Mouse (Mus musculus): Measurements from ENCODE around the gene Ankrd13d. TPM values are rescaled to one million over a fixed set of nuclear protein-coding genes. Genes with fewer than 3 reads are reported as not detected.

Gene Ankrd13d
- polyA plus RNA-seq, 1 experiment, result 5.7 TPM

- no peak for TF ChIP-seq CTCF (IDR thresholded peaks at IDR 0.05; ENCODE audit: borderline replicate concordance, insufficient read depth, low read length)
- no peak for TF ChIP-seq POLR2A (IDR thresholded peaks at IDR 0.05; ENCODE audit: low read depth, low read length)
- Histone ChIP-seq H3K4me3 (ENCODE audit: insufficient read depth, low read length) (no peak overlapping the region), H3K27ac (ENCODE audit: insufficient read depth, low read length) (no peak overlapping the region)
Measured at GRCm38 (mm10) chr19:4296611-4297010, 13.7 kb upstream of the Ankrd13d start.

GRCm38 (mm10) chr19:4295391-4295790, 12.5 kb upstream of the Ankrd13d start:
- H3K4me3 ChIP-seq (ENCODE audit: insufficient read depth, low read length), result no peak overlapping the region
- no peak overlapping the region for H3K27ac ChIP-seq (ENCODE audit: insufficient read depth, low read length)
- TF ChIP-seq CTCF (IDR thresholded peaks at IDR 0.05; ENCODE audit: borderline replicate concordance, insufficient read depth, low read length) (no peak), POLR2A (IDR thresholded peaks at IDR 0.05; ENCODE audit: low read depth, low read length) (no peak)
- no peaks in the 10 kb centered on the region for H3K4me1 ChIP-seq (ENCODE audit: control insufficient read depth, insufficient read depth, low read length)

More at GRCm38 (mm10) chr19:4296611-4297010, 13.7 kb upstream of the Ankrd13d start:
- peaks cover under 1% of the 10 kb centered on the region for H3K4me1 ChIP-seq (ENCODE audit: control insufficient read depth, insufficient read depth, low read length)

- no peak overlapping the region for H3K4me3 ChIP-seq (ENCODE audit: insufficient read depth, low read length)
- no peak overlapping the region for H3K27ac ChIP-seq (ENCODE audit: insufficient read depth, low read length)
- H3K4me1 ChIP-seq (ENCODE audit: control insufficient read depth, insufficient read depth, low read length), result no peaks in the 10 kb centered on the region
- no peak for TF ChIP-seq CTCF (IDR thresholded peaks at IDR 0.05; ENCODE audit: borderline replicate concordance, insufficient read depth, low read length)
- TF ChIP-seq POLR2A (IDR thresholded peaks at IDR 0.05; ENCODE audit: low read depth, low read length), result no peak
Measured at GRCm38 (mm10) chr19:4294381-4295097, 11.6 kb upstream of the Ankrd13d start.

GRCm38 (mm10) chr19:4291161-4291560, 8.2 kb upstream of the Ankrd13d start:
- H3K27ac ChIP-seq (ENCODE audit: insufficient read depth, low read length), result no peak overlapping the region
- no peak for TF ChIP-seq CTCF (IDR thresholded peaks at IDR 0.05; ENCODE audit: borderline replicate concordance, insufficient read depth, low read length)
- no peak for TF ChIP-seq POLR2A (IDR thresholded peaks at IDR 0.05; ENCODE audit: low read depth, low read length)
- no peak overlapping the region for H3K4me3 ChIP-seq (ENCODE audit: insufficient read depth, low read length)
- H3K4me1 ChIP-seq (ENCODE audit: control insufficient read depth, insufficient read depth, low read length), result no peaks in the 10 kb centered on the region

GRCm38 (mm10) chr19:4290749-4291148, 7.8 kb upstream of the Ankrd13d start:
- Histone ChIP-seq H3K27ac (ENCODE audit: insufficient read depth, low read length) (no peak overlapping the region), H3K4me1 (ENCODE audit: control insufficient read depth, insufficient read depth, low read length) (no peaks in the 10 kb centered on the region), H3K4me3 (ENCODE audit: insufficient read depth, low read length) (no peak overlapping the region)
- TF ChIP-seq POLR2A (IDR thresholded peaks at IDR 0.05; ENCODE audit: low read depth, low read length), result no peak
- TF ChIP-seq CTCF (IDR thresholded peaks at IDR 0.05; ENCODE audit: borderline replicate concordance, insufficient read depth, low read length), result no peak

- H3K4me3 ChIP-seq (ENCODE audit: insufficient read depth, low read length), result no peak overlapping the region; the same call in 1 of the 2 replicates
- H3K4me1 ChIP-seq (ENCODE audit: control insufficient read depth, insufficient read depth, low read length), result no peaks in the 10 kb centered on the region
- TF ChIP-seq CTCF (IDR thresholded peaks at IDR 0.05; ENCODE audit: borderline replicate concordance, insufficient read depth, low read length) (no peak), POLR2A (IDR thresholded peaks at IDR 0.05; ENCODE audit: low read depth, low read length) (no peak)
- no peak overlapping the region for H3K27ac ChIP-seq (ENCODE audit: insufficient read depth, low read length)
Measured at GRCm38 (mm10) chr19:4283653-4284052, 716 bp upstream of the Ankrd13d start.

- no peaks in the 10 kb centered on the region for H3K4me1 ChIP-seq (ENCODE audit: control insufficient read depth, insufficient read depth, low read length)
- no peak for TF ChIP-seq CTCF (IDR thresholded peaks at IDR 0.05; ENCODE audit: borderline replicate concordance, insufficient read depth, low read length)
- TF ChIP-seq POLR2A (IDR thresholded peaks at IDR 0.05; ENCODE audit: low read depth, low read length), result no peak
Measured at GRCm38 (mm10) chr19:4280425-4280824, 2.5 kb downstream of the Ankrd13d start.

GRCm38 (mm10) chr19:4279487-4279886, 3.5 kb downstream of the Ankrd13d start:
- Histone ChIP-seq H3K27ac (ENCODE audit: insufficient read depth, low read length) (no peak overlapping the region), H3K4me1 (ENCODE audit: control insufficient read depth, insufficient read depth, low read length) (no peaks in the 10 kb centered on the region)
- TF ChIP-seq CTCF (IDR thresholded peaks at IDR 0.05; ENCODE audit: borderline replicate concordance, insufficient read depth, low read length) (0 out of 2 replicates have a peak, but pooled peaks have one; percentile 12), POLR2A (IDR thresholded peaks at IDR 0.05; ENCODE audit: low read depth, low read length) (no peak)

More at GRCm38 (mm10) chr19:4280425-4280824, 2.5 kb downstream of the Ankrd13d start:
- H3K27ac ChIP-seq (ENCODE audit: insufficient read depth, low read length), result no peak overlapping the region
- no peak overlapping the region for H3K4me3 ChIP-seq (ENCODE audit: insufficient read depth, low read length)

GRCm38 (mm10) chr19:4270972-4271371, 12.0 kb downstream of the Ankrd13d start:
- no peaks in the 10 kb centered on the region for H3K4me1 ChIP-seq (ENCODE audit: control insufficient read depth, insufficient read depth, low read length)
- no peak overlapping the region for H3K4me3 ChIP-seq (ENCODE audit: insufficient read depth, low read length)
- TF ChIP-seq POLR2A (IDR thresholded peaks at IDR 0.05; ENCODE audit: low read depth, low read length), result no peak
- TF ChIP-seq CTCF (IDR thresholded peaks at IDR 0.05; ENCODE audit: borderline replicate concordance, insufficient read depth, low read length), result no peak
- no peak overlapping the region for H3K27ac ChIP-seq (ENCODE audit: insufficient read depth, low read length)

More at GRCm38 (mm10) chr19:4279487-4279886, 3.5 kb downstream of the Ankrd13d start:
- H3K4me3 ChIP-seq (ENCODE audit: insufficient read depth, low read length), result no peak overlapping the region

GRCm38 (mm10) chr19:4270187-4270586, 12.8 kb downstream of the Ankrd13d start:
- TF ChIP-seq CTCF (IDR thresholded peaks at IDR 0.05; ENCODE audit: borderline replicate concordance, insufficient read depth, low read length) (no peak), POLR2A (IDR thresholded peaks at IDR 0.05; ENCODE audit: low read depth, low read length) (no peak)
- no peaks in the 10 kb centered on the region for H3K4me1 ChIP-seq (ENCODE audit: control insufficient read depth, insufficient read depth, low read length)
- H3K4me3 ChIP-seq (ENCODE audit: insufficient read depth, low read length), result no peak overlapping the region
- no peak overlapping the region for H3K27ac ChIP-seq (ENCODE audit: insufficient read depth, low read length)
